8 mouse cellular contexts compared by ENCODE assay signal in genomic region chr8:94857346-94858173, GRCm38 (mm10). TPM values are rescaled to one million over a fixed set of nuclear protein-coding genes. Genes with fewer than 3 reads are reported as not detected.
DNase-seq lines count a peak whose midpoint lies in the region; ATAC-seq lines count a peak whose summit lies in the region.

Gene Polr2c (plus strand): TSS chr8:94857450.

- intact Hi-C loops in left cerebral cortex, postnatal 25 days (cut with DNase I): no loop called here

- peak within 1 kb of the TSS; percentile 66 for H3K4me2 ChIP-seq in intestine, embryonic 16.5 days (ENCODE audit: low read depth, low read length)

- H3K27me3 ChIP-seq in intestine, embryonic 16.5 days (replicated peaks; ENCODE audit: control insufficient read depth, insufficient read depth, low read length): no peaks in the 10 kb centered on the region

- 0 out of 2 replicates have a peak, but pooled peaks cover 2% of the 10 kb centered on the region for H3K4me1 ChIP-seq in intestine, embryonic 16.5 days (ENCODE audit: control insufficient read depth, insufficient read depth, low read length)

- peaks cover 12% of the 10 kb centered on the region for H3K36me3 ChIP-seq in intestine, embryonic 16.5 days (ENCODE audit: control insufficient read depth, insufficient read depth, low read length)

- H3K4me3 ChIP-seq in intestine, embryonic 16.5 days (ENCODE audit: low read length): peak within 1 kb of the TSS; percentile 82

- peak within 1 kb of the TSS; percentile 93 for H3K9ac ChIP-seq in intestine, embryonic 16.5 days (ENCODE audit: low read depth, low read length)

- peak within 1 kb of the TSS; percentile 57; the same call in 1 of the 2 replicates for H3K27ac ChIP-seq in intestine, embryonic 16.5 days (ENCODE audit: low read length)

- no peaks in the 10 kb centered on the region for H3K9me3 ChIP-seq in intestine, embryonic 16.5 days (ENCODE audit: control insufficient read depth, low read length)

- ATAC-seq in intestine, embryonic 16.5 days: peak; percentile 80

- DNase-seq in adrenal gland, adult 2 months: peak; percentile 92
- DNase-seq in embryo, embryonic 11.5 days (ENCODE audit: low read depth, low spot score): peak; percentile 78
- peak; percentile 88 to 90 for DNase-seq in gastrocnemius, postnatal 4 days (ENCODE audit: low spot score in 2 of 2)
- peak; percentile 92 to 94 for DNase-seq in left cerebral cortex, postnatal 25 days (ENCODE audit: low spot score in 2 of 2)
- peak; percentile 88 for DNase-seq in mesoderm, embryonic 11.5 days (ENCODE audit: low read depth, low spot score)
- DNase-seq in right cerebral cortex, postnatal 25 days: peak; percentile 88
- peak; percentile 82 to 89 for DNase-seq in urinary bladder, postnatal 36 days (ENCODE audit: low spot score in 2 of 2)

- WGBS in intestine, embryonic 16.5 days: under 1% methylated on average over 68 of the region's 68 CpGs

RNA-seq across cellular contexts. Expression of gene Polr2c, which starts in this region (rescaled TPM):
- 10 to 100 TPM; 54.5 to 68.0 TPM for total RNA-seq in adrenal gland, adult 2 months (2021)
- 52.0 and 66.6 TPM in 2 replicates for polyA plus RNA-seq in adrenal gland, adult 2 months (2012; rRNA removed)
- 10 to 100 TPM; 48.8 to 54.0 TPM for total RNA-seq in gastrocnemius, postnatal 4 days (2021)
- polyA plus RNA-seq in intestine, embryonic 16.5 days (2015; fragmentation: Nextera tagmentation; extraction: Ambion mirVana): 117 and 133 TPM in 2 replicates
- 10 to 100 TPM; 67.4 to 76.6 TPM for total RNA-seq in left cerebral cortex, postnatal 25 days (2021)

Comparison
In these comparisons a context has a peak if more than half of its experiments do, and no peak if none do; other contexts are left out.
1. Peak in every context shown above with its lines: DNase-seq, ATAC-seq, H3K4me3 ChIP-seq and H3K27ac ChIP-seq.